Mouse (Mus musculus) liver, embryonic 18 days (tissue): ENCODE results near the gene Commd7. TPM values are rescaled to one million over a fixed set of nuclear protein-coding genes. Genes with fewer than 3 reads are reported as not detected.

Experiments
- polyA plus RNA-seq: library from polyadenylated mRNA; depleted of rRNA; stranded (reverse); fragments of >200 nt; gene quantifications from 2 replicates; pipeline ENCODE4 v1.2.3, GENCODE M21; 2012; rRNA removed

Gene Commd7
- 9.8 and 10.8 TPM in 2 replicates for polyA plus RNA-seq

DNA sequence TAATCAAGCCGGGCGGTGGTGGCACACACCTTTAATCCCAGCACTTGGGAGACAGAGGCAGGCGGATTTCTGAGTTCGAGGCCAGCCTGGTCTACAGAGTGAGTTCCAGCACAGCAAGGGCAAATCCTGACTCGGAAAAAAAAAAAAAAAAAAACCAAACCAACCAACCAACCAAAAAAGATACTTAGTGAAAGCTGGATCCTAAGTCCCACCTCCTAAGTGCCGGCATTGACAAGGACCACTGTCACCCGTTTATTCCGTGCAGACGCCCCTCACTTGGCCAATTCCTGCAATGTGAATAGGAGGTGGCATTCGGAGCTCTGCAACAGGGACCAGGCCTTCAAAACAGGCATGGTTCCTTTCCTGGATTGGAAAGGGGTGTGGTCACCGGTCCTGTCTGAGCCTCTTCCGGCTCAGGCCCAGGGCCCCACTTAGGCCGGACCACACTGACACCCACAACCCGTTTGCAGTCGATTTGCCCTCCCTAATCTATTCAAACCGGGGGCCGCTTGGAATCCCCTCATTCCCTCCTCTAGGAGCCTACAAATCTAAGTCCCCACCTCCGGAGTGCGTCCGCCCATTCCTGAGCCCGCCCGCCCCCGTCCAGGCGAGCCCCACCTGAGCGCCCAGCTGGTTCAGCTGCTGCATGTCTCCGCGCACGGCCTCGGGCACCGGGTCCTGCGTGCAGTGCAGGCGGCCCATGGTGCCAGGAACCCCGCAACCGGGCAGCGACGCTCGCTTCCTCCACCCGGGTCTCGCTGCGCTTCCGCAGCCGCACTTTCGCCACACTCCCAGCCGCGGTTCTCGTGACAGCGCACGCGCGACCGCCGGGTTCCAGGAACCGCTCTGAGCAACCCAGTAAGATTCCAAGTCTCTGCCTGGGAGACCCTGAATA lies at the start of gene Commd7:
Gene Commd7 (minus strand): TSS at position 806 of the 895 bp plus-strand sequence.

DNA sequence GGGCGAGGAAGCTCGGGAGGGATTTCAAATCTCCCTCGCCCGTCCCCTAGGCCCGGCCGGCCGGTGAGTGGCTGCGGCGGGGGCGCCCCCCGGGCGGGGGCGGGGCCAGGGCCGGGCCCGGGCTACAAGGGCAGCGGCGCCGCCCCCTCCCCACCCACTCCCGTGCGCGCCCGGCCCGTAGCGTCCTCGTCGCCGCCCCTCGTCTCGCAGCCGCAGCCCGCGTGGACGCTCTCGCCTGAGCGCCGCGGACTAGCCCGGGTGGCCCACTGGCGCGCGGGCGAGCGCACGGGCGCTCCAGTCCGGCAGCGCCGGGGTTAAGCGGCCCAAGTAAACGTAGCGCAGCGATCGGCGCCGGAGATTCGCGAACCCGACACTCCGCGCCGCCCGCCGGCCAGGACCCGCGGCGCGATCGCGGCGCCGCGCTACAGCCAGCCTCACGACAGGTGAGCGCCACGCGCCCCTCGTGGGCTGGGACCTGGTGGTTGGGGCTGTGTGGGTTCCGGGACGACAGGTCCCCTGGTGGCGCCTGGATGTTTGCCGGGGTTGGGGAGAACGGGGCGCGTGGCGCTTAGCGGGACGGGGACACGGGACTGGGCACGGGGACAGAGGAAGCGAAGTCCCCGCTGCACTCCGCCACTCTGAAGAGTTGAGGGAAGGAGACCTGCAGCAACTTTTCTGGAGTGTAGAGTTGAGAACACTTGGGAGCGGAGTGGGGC lies 16.9 kb upstream of the Commd7 start, which contains the start of gene Dnmt3b:
Gene Dnmt3b (plus strand): TSS at position 153 of the 716 bp plus-strand sequence.

Other genes starting within 250 kb of the Commd7 start
- gene 4930404H24Rik, start 140.0 kb downstream of the Commd7 start, polyA plus RNA-seq = not detected in 2 replicates
- 3.7 and 5.8 TPM in 2 replicates for gene Nol4l, start 102.8 kb downstream of the Commd7 start, polyA plus RNA-seq
- gene Dnmt3b, start 16.7 kb upstream of the Commd7 start, polyA plus RNA-seq = 3.1 and 3.3 TPM in 2 replicates
- gene Dnmt3c, start 63.9 kb upstream of the Commd7 start, polyA plus RNA-seq = 0.70 and 0.77 TPM in 2 replicates
- 10.4 and 10.7 TPM in 2 replicates for gene Mapre1, start 108.5 kb upstream of the Commd7 start, polyA plus RNA-seq
- 0.07 TPM in 2 replicates for gene Efcab8, start 147.2 kb upstream of the Commd7 start, polyA plus RNA-seq
- gene Sun5, start 238.3 kb upstream of the Commd7 start, polyA plus RNA-seq = not detected in 2 replicates
- not detected in 2 replicates for gene Bpifb2, start 242.3 kb upstream of the Commd7 start, polyA plus RNA-seq